ENCODE assay signal across 12 mouse cellular contexts in genomic region chr17:63315646-63316480, GRCm38 (mm10).
DNase-seq lines count a peak whose midpoint lies in the region; ATAC-seq and TF ChIP-seq lines count a peak whose summit lies in the region.
"Had no signal": no experiment of that assay in that cellular context is flagged by ENCODE, and none has a peak within 500 bp of the region (broad histone marks: within the 10 kb centered on the region; RNA-seq: fewer than 3 reads in every experiment).

No protein-coding gene starts in this region.

- H3K4me2 ChIP-seq in forebrain, postnatal 0 days (ENCODE audit: low read depth) = no peak overlapping the region
- H3K4me2 ChIP-seq in forebrain, embryonic 12.5 days = no peak overlapping the region
- no peak overlapping the region for H3K4me2 ChIP-seq in liver, embryonic 14.5 days (ENCODE audit: low read depth)
- H3K4me2 ChIP-seq in liver, embryonic 11.5 days = no peak overlapping the region
- no peak overlapping the region for H3K4me2 ChIP-seq in intestine, embryonic 16.5 days (ENCODE audit: low read depth, low read length)

- peak; percentile 52 for DNase-seq in forebrain, postnatal 0 days
- no peak for DNase-seq in liver, embryonic 14.5 days (ENCODE audit: low read depth in 3 of 3, low spot score in 3 of 3)
- DNase-seq in liver, embryonic 11.5 days (ENCODE audit: low spot score) = no peak
- DNase-seq in cerebellum, postnatal 25 days = peak; percentile 74 to 86
- peak; percentile 36 for DNase-seq in skeletal muscle tissue, adult 2 months (ENCODE audit: low read depth, low spot score)
- DNase-seq in frontal cortex, postnatal 14 days (ENCODE audit: low spot score in 2 of 2) = no peak
- DNase-seq: heart, adult 11 months; kidney, adult 2 months had no signal

- peak; percentile 32; the same call in 1 of the 2 replicates for ATAC-seq in forebrain, postnatal 0 days
- no peak for ATAC-seq in forebrain, embryonic 12.5 days (ENCODE audit: low FRiP score)
- no peak for ATAC-seq in liver, embryonic 14.5 days (ENCODE audit: insufficient read depth)
- no peak for ATAC-seq in liver, embryonic 11.5 days (replicated peaks; ENCODE audit: low FRiP score)
- ATAC-seq in intestine, embryonic 16.5 days = no peak
- ATAC-seq: midbrain, embryonic 16.5 days had no signal

- TF ChIP-seq CTCF in forebrain, postnatal 0 days (IDR thresholded peaks at IDR 0.05; ENCODE audit: low read depth) = no peak
- no peak for TF ChIP-seq CTCF in liver, embryonic 14.5 days (IDR thresholded peaks at IDR 0.05; ENCODE audit: low read depth)

- no peaks in the 10 kb centered on the region for H3K27me3 ChIP-seq in forebrain, postnatal 0 days (ENCODE audit: insufficient read depth, low read length)
- no peaks in the 10 kb centered on the region for H3K27me3 ChIP-seq in forebrain, embryonic 12.5 days
- no peaks in the 10 kb centered on the region for H3K27me3 ChIP-seq in liver, embryonic 14.5 days (ENCODE audit: control insufficient read depth, insufficient read depth, low read length)
- H3K27me3 ChIP-seq in liver, embryonic 11.5 days (replicated peaks; ENCODE audit: control insufficient read depth, insufficient read depth, low read length) = no peaks in the 10 kb centered on the region
- no peaks in the 10 kb centered on the region for H3K27me3 ChIP-seq in intestine, embryonic 16.5 days (replicated peaks; ENCODE audit: control insufficient read depth, insufficient read depth, low read length)

- H3K4me3 ChIP-seq in forebrain, postnatal 0 days (ENCODE audit: low read depth, low read length) = no peak overlapping the region
- no peak overlapping the region for H3K4me3 ChIP-seq in forebrain, embryonic 12.5 days (replicated peaks)
- no peak overlapping the region for H3K4me3 ChIP-seq in liver, embryonic 14.5 days (ENCODE audit: insufficient read depth in 1 of 2, low read depth in 2 of 2, low read length in 2 of 2)
- no peak overlapping the region for H3K4me3 ChIP-seq in liver, embryonic 11.5 days (ENCODE audit: low read depth, low read length)
- H3K4me3 ChIP-seq in intestine, embryonic 16.5 days (ENCODE audit: low read length) = no peak overlapping the region

- H3K4me1 ChIP-seq in forebrain, postnatal 0 days (ENCODE audit: insufficient read depth) = no peaks in the 10 kb centered on the region
- peaks cover 8% of the 10 kb centered on the region for H3K4me1 ChIP-seq in forebrain, embryonic 12.5 days
- peaks cover 38 to 57% of the 10 kb centered on the region in 2 experiments for H3K4me1 ChIP-seq in liver, embryonic 14.5 days (replicated peaks; ENCODE audit: control insufficient read depth in 2 of 2, insufficient read depth in 2 of 2, low read length in 1 of 2)
- H3K4me1 ChIP-seq in liver, embryonic 11.5 days (replicated peaks; ENCODE audit: control insufficient read depth, insufficient read depth, low read length) = peaks cover 5% of the 10 kb centered on the region
- H3K4me1 ChIP-seq in intestine, embryonic 16.5 days (ENCODE audit: control insufficient read depth, insufficient read depth, low read length) = peaks cover 3% of the 10 kb centered on the region; the same call in 1 of the 2 replicates

- no peak overlapping the region for H3K27ac ChIP-seq in forebrain, postnatal 0 days (ENCODE audit: low read depth, low read length)
- no peak overlapping the region for H3K27ac ChIP-seq in forebrain, embryonic 12.5 days
- H3K27ac ChIP-seq in liver, embryonic 14.5 days = peak overlapping the region; percentile 24
- no peak overlapping the region for H3K27ac ChIP-seq in liver, embryonic 11.5 days (ENCODE audit: low read depth, low read length)
- no peak overlapping the region for H3K27ac ChIP-seq in intestine, embryonic 16.5 days (ENCODE audit: low read length)
- H3K27ac ChIP-seq: macrophage had no signal

- 70% methylated on average over 12 of the region's 12 CpGs for WGBS in forebrain, postnatal 0 days
- WGBS in forebrain, embryonic 12.5 days = 90% methylated on average over 12 of the region's 12 CpGs
- 82% methylated on average over 12 of the region's 12 CpGs for WGBS in liver, embryonic 14.5 days (ENCODE audit: insufficient replicate concordance)
- WGBS in liver, embryonic 11.5 days = 85% methylated on average over 12 of the region's 12 CpGs
- WGBS in intestine, embryonic 16.5 days = 72% methylated on average over 12 of the region's 12 CpGs

- no peaks in the 10 kb centered on the region for H3K36me3 ChIP-seq in forebrain, postnatal 0 days (ENCODE audit: insufficient read depth)
- no peaks in the 10 kb centered on the region for H3K36me3 ChIP-seq in forebrain, embryonic 12.5 days (replicated peaks)
- H3K36me3 ChIP-seq in liver, embryonic 14.5 days (replicated peaks; ENCODE audit: control insufficient read depth, insufficient read depth, low read depth) = no peaks in the 10 kb centered on the region
- no peaks in the 10 kb centered on the region for H3K36me3 ChIP-seq in liver, embryonic 11.5 days (ENCODE audit: control insufficient read depth, insufficient read depth, low read length)
- 0 out of 2 replicates have a peak, but pooled peaks cover 2% of the 10 kb centered on the region for H3K36me3 ChIP-seq in intestine, embryonic 16.5 days (ENCODE audit: control insufficient read depth, insufficient read depth, low read length)

- H3K9me3 ChIP-seq in forebrain, postnatal 0 days (ENCODE audit: low read length) = no peaks in the 10 kb centered on the region
- no peaks in the 10 kb centered on the region for H3K9me3 ChIP-seq in forebrain, embryonic 12.5 days
- no peaks in the 10 kb centered on the region for H3K9me3 ChIP-seq in liver, embryonic 14.5 days (ENCODE audit: control insufficient read depth, low read length)
- H3K9me3 ChIP-seq in liver, embryonic 11.5 days (ENCODE audit: control insufficient read depth, low read length) = no peaks in the 10 kb centered on the region
- peaks cover 3% of the 10 kb centered on the region; the same call in 1 of the 2 replicates for H3K9me3 ChIP-seq in intestine, embryonic 16.5 days (ENCODE audit: control insufficient read depth, low read length)

- no peak overlapping the region for H3K9ac ChIP-seq in forebrain, postnatal 0 days
- no peak overlapping the region for H3K9ac ChIP-seq in forebrain, embryonic 12.5 days
- H3K9ac ChIP-seq in liver, embryonic 14.5 days (replicated peaks) = no peak overlapping the region
- H3K9ac ChIP-seq in liver, embryonic 11.5 days (ENCODE audit: low read depth, low read length) = no peak overlapping the region
- no peak overlapping the region for H3K9ac ChIP-seq in intestine, embryonic 16.5 days (ENCODE audit: low read depth, low read length)

- TF ChIP-seq EP300 in liver, embryonic 14.5 days (IDR thresholded peaks at IDR 0.05; ENCODE audit: low read depth) = no peak

Comparison
In these comparisons a context has a peak if more than half of its experiments do, and no peak if none do; other contexts are left out.
1. DNase-seq: peak in forebrain, postnatal 0 days (single experiment), cerebellum, postnatal 25 days (2 of 2) and skeletal muscle tissue, adult 2 months (single experiment); none in liver, embryonic 14.5 days (0 of 3), liver, embryonic 11.5 days (single experiment) and frontal cortex, postnatal 14 days (0 of 2).